Mouse (Mus musculus) Patski (cell line): ENCODE measurements at regions not wholly inside any gene's neighbourhood (a gene's known extent, or its start where the extent isn't known, plus 50 kb on each side); places are given as distances from the start of the nearest gene placed in this dataset.
"Not testable (repeated sequence)": the region's sequence is repeated elsewhere in the genome, so short reads cannot be mapped to it uniquely, and the experiment has no call there.

Experiments used
- ATAC-seq: fragments of 100-300 bp; one replicate; pipeline ENCODE4 v1.8.0; 2021
- CTCF ChIA-PET: fragments of 350-600 bp; sonication (Branson Sonifier 250); formaldehyde crosslinking; loops from one replicate; lab custom pipeline; 2022; ENCODE audit warnings: inconsistent platforms; lab: Charles Lee
- POLR2A ChIA-PET: fragments of 350-600 bp; sonication (Branson Sonifier 250); formaldehyde crosslinking; loops from one replicate; lab custom pipeline; 2022; ENCODE audit warnings: antibody characterized with exemption, inconsistent platforms; lab: Charles Lee
- DNase-seq: peaks from one replicate; pipeline ENCODE4 v3.0.0-alpha.2; 2011; ENCODE audit warnings: low read depth, low spot score
- H3K27me3 ChIP-seq: fragments of 371-371 bp; one replicate; pipeline ENCODE4 v1.5.1; 2021
- CTCF ChIP-seq: fragments of 100-300 bp; IDR thresholded peaks from one replicate; pipeline ENCODE4 v1.5.1; 2021
- in situ Hi-C: fragments of 300-500 bp; cut with MboI; formaldehyde crosslinking; loops from 3 replicates; pipeline ENCODE4 v1.11.1; 2018; ENCODE audit warnings: low pct_unique_long_range_greater_than_20kb, mixed read lengths

DNA sequence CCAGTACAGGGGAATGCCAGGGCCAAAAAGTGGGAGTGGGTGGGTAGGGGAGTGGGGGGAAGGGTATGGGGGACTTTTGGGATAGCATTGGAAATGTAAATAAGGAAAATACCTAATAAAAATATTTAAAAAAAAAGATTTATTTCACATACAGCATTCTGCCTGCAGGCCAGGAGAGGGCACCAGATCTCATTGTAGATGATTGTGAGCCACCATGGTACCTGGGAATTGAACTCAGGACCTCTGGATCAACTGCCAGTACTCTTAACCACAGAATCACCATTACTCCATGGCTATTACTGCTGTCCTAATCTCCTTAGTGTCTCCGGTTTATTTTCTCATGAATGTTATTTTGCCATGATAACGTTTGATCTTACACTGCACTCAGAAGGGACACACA, 132.1 kb upstream of the Gdi2 start:
- ATAC-seq, H3K27me3 ChIP-seq, DNase-seq, POLR2A ChIA-PET, CTCF ChIA-PET: not testable (repeated sequence)
- TF ChIP-seq CTCF, result peak; percentile 41
- in situ Hi-C loops, result loop anchor here (25.0 kb wide), 1 partner anchor 557 kb away; no protein-coding TSS in a partner anchor

DNA sequence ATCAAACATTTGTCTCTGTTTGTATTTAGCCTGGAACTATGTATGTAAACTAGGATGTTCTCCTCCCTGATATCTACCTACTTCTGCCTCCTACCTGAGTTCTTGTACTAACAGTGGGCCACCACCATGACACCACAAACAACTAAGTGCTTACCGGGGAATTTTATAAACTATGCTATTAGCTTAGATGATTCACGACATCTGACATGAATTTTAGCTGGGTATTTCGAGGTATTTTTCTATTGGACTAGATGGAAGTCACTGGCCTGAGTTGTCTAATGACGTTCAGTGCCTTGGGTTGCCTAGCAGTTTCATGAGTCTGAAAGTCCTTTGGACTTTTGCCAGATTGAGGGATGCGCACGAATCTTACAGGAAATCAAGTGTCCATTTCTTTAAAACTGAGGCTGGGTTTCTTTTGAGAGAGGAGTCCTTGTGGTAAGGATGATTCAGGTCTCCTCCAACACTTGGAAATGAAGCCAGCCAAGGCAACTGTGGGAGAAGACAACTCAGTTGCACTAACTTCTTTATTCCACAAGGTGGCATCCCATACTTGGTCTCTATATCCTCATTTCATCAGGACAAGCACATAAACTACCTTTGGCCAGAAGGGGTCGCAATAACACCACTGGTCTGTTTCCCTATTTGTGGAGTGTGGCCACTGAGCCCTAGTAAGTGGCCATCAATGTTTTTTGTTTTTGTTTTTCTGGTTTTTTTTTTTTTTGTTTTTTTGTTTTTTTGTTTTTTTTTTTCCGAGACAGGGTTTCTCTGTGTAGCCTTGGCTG, 131.4 kb upstream of the Gdi2 start:
- CTCF ChIA-PET, H3K27me3 ChIP-seq: not testable (repeated sequence)
- in situ Hi-C loops, result loop anchor here (25.0 kb wide), 1 partner anchor 556 kb away; no protein-coding TSS in a partner anchor
- DNase-seq, result peak; percentile 91
- POLR2A ChIA-PET, result interaction anchor here (0.7 kb wide), 1 partner anchor 605 kb away, joined by 7 read pairs; no protein-coding TSS in a partner anchor
- ATAC-seq, result peak; percentile 99
- peak; percentile 76 for TF ChIP-seq CTCF

DNA sequence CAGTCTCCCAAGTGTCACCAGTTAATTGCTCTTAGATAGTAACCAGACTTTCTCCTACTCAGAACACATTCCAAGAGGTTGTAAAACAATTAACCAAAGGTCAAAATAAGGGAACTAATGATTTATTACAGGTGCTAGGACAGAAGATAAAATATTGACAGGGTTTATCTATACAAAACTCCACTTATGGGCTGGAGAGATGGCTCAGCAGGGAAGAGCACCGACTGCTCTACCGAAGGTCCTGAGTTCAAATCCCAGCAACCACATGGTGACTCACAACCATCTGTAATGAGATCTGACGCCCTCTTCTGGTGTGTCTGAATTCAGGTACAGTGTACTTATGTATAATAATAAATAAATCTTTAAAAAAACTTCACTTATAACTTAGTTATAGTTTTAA, 127.6 kb upstream of the Gdi2 start:
- peaks cover 11% of the 10 kb centered on the region for H3K27me3 ChIP-seq
- DNase-seq, ATAC-seq, POLR2A ChIA-PET, CTCF ChIA-PET: not testable (repeated sequence)
- in situ Hi-C loops, result loop anchor here (10.0 to 25.0 kb wide), 2 partner anchors 245 to 552 kb away; no protein-coding TSS in a partner anchor

DNA sequence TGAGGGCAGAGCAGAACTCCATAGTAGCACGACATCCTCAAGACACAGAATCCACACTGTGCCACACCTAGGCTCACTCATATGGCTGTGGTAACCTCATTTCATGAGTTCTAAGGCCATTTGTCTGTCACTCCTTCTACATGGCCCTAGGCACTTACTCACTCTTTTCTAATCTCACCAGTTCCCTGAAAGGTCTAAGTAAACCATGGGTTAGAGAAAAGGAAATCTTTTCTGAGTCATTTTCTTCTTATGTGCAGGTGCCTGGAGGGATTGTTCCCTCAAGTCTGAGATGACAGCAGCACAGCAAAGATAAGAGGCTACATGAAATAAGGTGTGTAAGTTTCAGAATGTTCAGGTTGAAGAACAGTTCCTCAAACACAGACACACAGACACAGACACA, 120.8 kb upstream of the Gdi2 start:
- ATAC-seq (peak; percentile 78), DNase-seq (no peak)
- no peak for TF ChIP-seq CTCF
- CTCF ChIA-PET, result no interaction called here
- H3K27me3 ChIP-seq, result peaks cover 9% of the 10 kb centered on the region
- in situ Hi-C loops, result loop anchor here (10.0 to 25.0 kb wide), 2 partner anchors 238 to 545 kb away; no protein-coding TSS in a partner anchor
- POLR2A ChIA-PET, result no interaction called here

DNA sequence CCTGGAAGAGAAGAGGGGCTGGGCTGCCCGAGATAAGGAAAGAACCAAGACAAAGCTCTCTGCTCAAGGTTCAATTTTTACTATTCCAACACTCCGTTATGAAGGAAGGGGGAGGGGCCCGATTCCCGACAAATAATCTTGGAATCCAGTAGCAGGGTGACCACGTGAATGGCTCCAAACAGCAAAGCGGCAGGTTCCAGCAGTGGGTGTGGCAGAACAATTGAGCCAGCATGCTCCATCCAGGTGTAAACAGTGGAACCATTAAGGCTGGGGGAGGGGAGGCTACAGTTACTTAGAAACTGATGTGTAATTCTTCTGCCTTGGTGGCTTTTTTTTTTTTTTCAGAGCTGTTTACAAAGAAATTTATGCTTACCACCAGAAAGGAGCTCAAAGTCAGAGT, 82.5 kb upstream of the Gdi2 start:
- CTCF ChIA-PET, H3K27me3 ChIP-seq, in situ Hi-C loops, DNase-seq, POLR2A ChIA-PET, ATAC-seq: not testable (repeated sequence)

DNA sequence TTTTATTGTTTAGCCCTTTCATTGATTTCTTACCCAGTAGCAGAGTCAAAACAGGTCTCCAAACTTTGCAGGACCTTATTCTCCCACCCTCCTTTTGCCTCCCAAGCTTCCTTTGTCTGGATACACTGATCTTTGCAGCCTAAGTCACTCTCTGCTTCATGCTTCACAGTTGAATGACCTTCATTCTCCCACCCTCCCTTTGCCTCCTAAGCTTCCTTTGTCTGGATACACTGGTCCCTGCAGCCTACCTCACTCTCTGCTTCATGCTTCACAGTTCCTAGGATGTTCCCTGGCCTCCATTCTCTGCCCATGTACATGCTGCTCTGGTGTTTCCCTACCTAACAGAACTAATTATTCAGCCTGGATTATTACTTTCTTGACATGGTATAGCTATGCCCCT, 61.0 kb upstream of the Gdi2 start:
- peaks cover 18% of the 10 kb centered on the region for H3K27me3 ChIP-seq
- in situ Hi-C loops, result no loop called here
- no peak for TF ChIP-seq CTCF
- ChIA-PET CTCF (no interaction called here), POLR2A (no interaction called here)
- DNase-seq (no peak), ATAC-seq (no peak)

DNA sequence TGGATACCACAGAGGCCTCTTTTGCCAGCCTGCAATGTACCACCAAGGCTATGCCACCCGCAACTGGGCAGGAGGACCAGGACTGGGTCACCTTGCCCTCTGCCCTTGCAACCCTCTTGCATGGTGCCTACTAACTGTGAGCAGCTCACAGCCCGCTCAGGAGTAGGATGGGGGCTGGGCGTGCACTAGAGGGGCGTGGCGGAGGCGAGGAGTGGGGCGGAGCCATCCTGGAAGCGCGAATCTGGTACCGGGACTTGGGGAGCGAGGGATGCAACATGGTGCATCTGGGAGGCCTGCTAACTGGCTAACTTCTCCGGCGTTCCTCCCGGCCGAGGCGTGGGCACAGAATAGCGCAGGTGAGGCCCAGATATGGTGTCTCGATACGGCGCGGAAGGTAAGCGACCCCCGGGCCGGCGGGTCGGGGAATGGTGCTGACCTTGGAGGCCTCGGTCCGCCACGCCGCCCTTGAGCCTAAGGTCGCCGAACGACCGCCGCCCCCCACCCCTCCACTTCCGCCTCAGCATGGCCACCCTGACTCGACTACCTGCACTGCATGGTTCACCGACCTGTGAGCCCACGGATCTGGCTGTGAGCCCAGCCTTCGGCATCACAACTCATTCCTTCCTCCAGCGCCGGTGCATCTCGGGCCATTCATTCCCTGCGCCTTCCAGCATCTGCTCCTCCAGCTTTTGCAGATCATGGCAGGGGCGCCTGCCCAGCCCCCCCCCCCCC, 59.7 kb upstream of the Gdi2 start:
- ChIA-PET CTCF (no interaction called here), POLR2A (no interaction called here)
- ATAC-seq (peak; percentile 35), DNase-seq (no peak)
- in situ Hi-C loops, result no loop called here
- peaks cover 25% of the 10 kb centered on the region for H3K27me3 ChIP-seq
- TF ChIP-seq CTCF, result no peak
